ENCODE assay signal across 24 mouse cellular contexts in genomic region chr7:99169717-99170403, GRCm38 (mm10). TPM values are rescaled to one million over a fixed set of nuclear protein-coding genes. Genes with fewer than 3 reads are reported as not detected.
A peak's percentile ranks its signal among the peaks of the same experiment; 100 is the strongest.
DNase-seq lines count a peak whose midpoint lies in the region; ATAC-seq and TF ChIP-seq lines count a peak whose summit lies in the region.
"Had no signal": no experiment of that assay in that cellular context is flagged by ENCODE, and none has a peak within 500 bp of the region (broad histone marks: within the 10 kb centered on the region; RNA-seq: fewer than 3 reads in every experiment).

No protein-coding gene starts in this region.

- no peak for TF ChIP-seq CTCF in kidney, adult 2 months (conservative IDR thresholded peaks at IDR 0.05; ENCODE audit: insufficient read depth, insufficient read length, low read depth, low read length)
- no peak for TF ChIP-seq CTCF in liver, postnatal 0 days (IDR thresholded peaks at IDR 0.05; ENCODE audit: low read depth)

- no peaks in the 10 kb centered on the region for H3K27me3 ChIP-seq in kidney, adult 2 months (replicated peaks; ENCODE audit: control insufficient read depth, insufficient read depth, low read length)
- no peaks in the 10 kb centered on the region for H3K27me3 ChIP-seq in liver, embryonic 13.5 days
- H3K27me3 ChIP-seq in liver, postnatal 0 days (ENCODE audit: insufficient read depth, low read length), result no peaks in the 10 kb centered on the region
- H3K27me3 ChIP-seq: embryonic facial prominence, embryonic 15.5 days had no signal

- 63% methylated on average over 9 of the region's 9 CpGs for WGBS in kidney, adult 2 months
- WGBS in liver, embryonic 13.5 days (ENCODE audit: insufficient replicate concordance), result 57% methylated on average over 9 of the region's 9 CpGs
- 51% methylated on average over 9 of the region's 9 CpGs for WGBS in liver, postnatal 0 days (ENCODE audit: insufficient replicate concordance)

- TF ChIP-seq EP300 in liver, postnatal 0 days (IDR thresholded peaks at IDR 0.05; ENCODE audit: low read depth), result peak; percentile 66

- no peak for TF ChIP-seq POLR2A in kidney, adult 2 months (IDR thresholded peaks at IDR 0.05; ENCODE audit: low read depth, low read length)

- no peak overlapping the region for H3K9ac ChIP-seq in liver, embryonic 13.5 days
- H3K9ac ChIP-seq in liver, postnatal 0 days (replicated peaks), result no peak overlapping the region
- H3K9ac ChIP-seq: embryonic facial prominence, embryonic 15.5 days; heart, embryonic 13.5 days had no signal

- peak; percentile 51 for ATAC-seq in frontal cortex, adult (ENCODE audit: low TSS enrichment)
- no peak for ATAC-seq in liver, embryonic 13.5 days (ENCODE audit: low read depth)
- ATAC-seq in liver, postnatal 0 days, result peak; percentile 54
- ATAC-seq: CD4-positive, CD25-positive, alpha-beta regulatory T cell, adult 4 months; forebrain, embryonic 14.5 days had no signal

- no peak overlapping the region for H3K4me3 ChIP-seq in kidney, adult 2 months (ENCODE audit: insufficient read depth, low read depth, low read length)
- H3K4me3 ChIP-seq in liver, embryonic 13.5 days (replicated peaks), result no peak overlapping the region
- H3K4me3 ChIP-seq in liver, postnatal 0 days (ENCODE audit: low read depth, low read length), result no peak overlapping the region
- H3K4me3 ChIP-seq: embryonic facial prominence, embryonic 15.5 days; erythroblast, embryonic 14.5 days; forebrain, embryonic 10.5 days; heart, embryonic 13.5 days had no signal

- DNase-seq in frontal cortex, postnatal 14 days (ENCODE audit: low spot score in 2 of 2), result no peak
- peak; percentile 86 for DNase-seq in kidney, adult 2 months
- DNase-seq in kidney, postnatal 25 days, result no peak
- DNase-seq in liver, embryonic 13.5 days, result no peak
- no peak for DNase-seq in liver
- DNase-seq in liver, postnatal 0 days, result no peak
- DNase-seq in gastrocnemius, adult 18-20 months (ENCODE audit: low spot score), result no peak
- DNase-seq: adrenal gland, adult 8-10 months; adrenal gland, postnatal 36 days; B cell, adult 2 months; cerebellum, adult 11 months; cerebellum, adult 8-10 months; cerebellum, postnatal 14 days; embryo, embryonic 11 days; gastrocnemius, postnatal 14 days; heart, postnatal 36 days had no signal

- H3K36me3 ChIP-seq in kidney, adult 2 months (ENCODE audit: control insufficient read depth, insufficient read depth, low read length), result no peaks in the 10 kb centered on the region
- no peaks in the 10 kb centered on the region for H3K36me3 ChIP-seq in liver, embryonic 13.5 days
- peaks cover 8% of the 10 kb centered on the region; the same call in 1 of the 2 replicates for H3K36me3 ChIP-seq in liver, postnatal 0 days (replicated peaks; ENCODE audit: insufficient read depth, low read length)
- H3K36me3 ChIP-seq: embryonic facial prominence, embryonic 15.5 days; forebrain, embryonic 10.5 days; G1E; heart, embryonic 13.5 days had no signal

- peak overlapping the region; percentile 77 for H3K27ac ChIP-seq in kidney, adult 2 months (ENCODE audit: insufficient read depth, low read depth, low read length)
- 0 out of 2 replicates have a peak overlapping the region, but pooled peaks have one; percentile 66 for H3K27ac ChIP-seq in liver, embryonic 13.5 days
- H3K27ac ChIP-seq in liver, postnatal 0 days (ENCODE audit: low read depth), result peak overlapping the region; percentile 85
- H3K27ac ChIP-seq: embryonic facial prominence, embryonic 15.5 days; forebrain, embryonic 10.5 days; heart, embryonic 13.5 days had no signal

- H3K9me3 ChIP-seq in liver, embryonic 13.5 days (replicated peaks), result no peaks in the 10 kb centered on the region
- H3K9me3 ChIP-seq in liver, postnatal 0 days (ENCODE audit: low read length), result no peaks in the 10 kb centered on the region
- H3K9me3 ChIP-seq: embryonic facial prominence, embryonic 15.5 days; forebrain, embryonic 10.5 days; G1E; heart, embryonic 13.5 days had no signal

- H3K4me1 ChIP-seq in kidney, adult 2 months (ENCODE audit: control insufficient read depth, insufficient read depth, low read length), result peaks cover 46% of the 10 kb centered on the region
- H3K4me1 ChIP-seq in liver, embryonic 13.5 days (replicated peaks), result peaks cover 56% of the 10 kb centered on the region
- H3K4me1 ChIP-seq in liver, postnatal 0 days (ENCODE audit: insufficient read depth), result peaks cover 47% of the 10 kb centered on the region

- H3K4me2 ChIP-seq in liver, embryonic 13.5 days, result no peak overlapping the region
- H3K4me2 ChIP-seq in liver, postnatal 0 days (ENCODE audit: low read depth, low read length), result 0 out of 2 replicates have a peak overlapping the region, but pooled peaks have one; percentile 0
- H3K4me2 ChIP-seq: embryonic facial prominence, embryonic 15.5 days; heart, embryonic 13.5 days had no signal

RNA-seq across cellular contexts. Expression of gene Dgat2, which starts 12.7 kb away (rescaled TPM):
- polyA plus RNA-seq in kidney, adult 2 months (2012; rRNA removed), result 286 and 363 TPM in 2 replicates
- polyA plus RNA-seq in liver, embryonic 13.5 days (2015; fragmentation: Nextera tagmentation; extraction: Ambion mirVana), result 71.1 and 73.4 TPM in 2 replicates
- polyA plus RNA-seq in liver, postnatal 0 days (2015; fragmentation: Nextera tagmentation; extraction: Ambion mirVana), result 226 and 249 TPM in 2 replicates
- total RNA-seq in gastrocnemius, adult 18-20 months (2021), result 10 to 100 TPM; 41.9 to 56.0 TPM

RNA-seq across cellular contexts. Expression of gene Uvrag, which starts 28.9 kb away (rescaled TPM):
- 8.0 and 17.0 TPM in 2 replicates for polyA plus RNA-seq in kidney, adult 2 months (2012; rRNA removed)
- polyA plus RNA-seq in liver, embryonic 13.5 days (2015; fragmentation: Nextera tagmentation; extraction: Ambion mirVana), result 8.9 and 9.0 TPM in 2 replicates
- 9.4 and 11.9 TPM in 2 replicates for polyA plus RNA-seq in liver, postnatal 0 days (2015; fragmentation: Nextera tagmentation; extraction: Ambion mirVana)
- total RNA-seq in gastrocnemius, adult 18-20 months (2021), result 1 to 10 TPM; 7.0 to 10.0 TPM
